Mouse (Mus musculus): Measurements from ENCODE around the gene Auts2.

DNA sequence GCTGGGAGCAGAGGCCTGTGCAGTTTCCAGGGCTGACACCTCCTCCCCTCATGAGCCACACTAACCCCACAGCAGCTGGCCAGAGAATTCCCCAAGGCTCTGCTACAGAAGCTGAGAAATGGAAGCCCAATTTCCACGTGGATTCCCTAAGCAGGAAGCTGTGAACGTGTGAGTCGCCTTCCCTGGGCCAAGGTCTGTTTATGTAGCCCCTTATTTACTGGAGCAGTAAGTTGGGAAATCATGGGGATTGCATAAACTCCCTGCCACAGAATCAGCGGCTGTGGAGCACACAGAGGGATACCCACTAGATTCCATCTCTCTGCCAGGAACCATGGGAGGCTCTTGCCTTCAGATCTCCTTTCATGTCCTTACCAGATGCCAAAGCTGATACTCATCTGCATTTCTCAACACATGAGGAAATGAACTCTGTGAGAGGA lies 895.4 kb downstream of the Auts2 start:
- TF ChIP-seq CTCF (IDR thresholded peaks at IDR 0.05) (no peak), EP300 (IDR thresholded peaks at IDR 0.05) (no peak)

All from lung, postnatal 0 days (tissue).